Mouse (Mus musculus) left cerebral cortex, adult 9 months (tissue): ENCODE measurements around the gene Dpp9.
A peak's percentile ranks its signal among the peaks of the same experiment; 100 is the strongest.
"Not testable (repeated sequence)": the region's sequence is repeated elsewhere in the genome, so short reads cannot be mapped to it uniquely, and the experiment has no call there.

Experiments used
- DNase-seq, 2 experiments: peaks; one replicate each; pipeline ENCODE4 v3.0.0; 2022; ENCODE audit warnings: low spot score in 2 of 2

The Dpp9 gene

DNA sequence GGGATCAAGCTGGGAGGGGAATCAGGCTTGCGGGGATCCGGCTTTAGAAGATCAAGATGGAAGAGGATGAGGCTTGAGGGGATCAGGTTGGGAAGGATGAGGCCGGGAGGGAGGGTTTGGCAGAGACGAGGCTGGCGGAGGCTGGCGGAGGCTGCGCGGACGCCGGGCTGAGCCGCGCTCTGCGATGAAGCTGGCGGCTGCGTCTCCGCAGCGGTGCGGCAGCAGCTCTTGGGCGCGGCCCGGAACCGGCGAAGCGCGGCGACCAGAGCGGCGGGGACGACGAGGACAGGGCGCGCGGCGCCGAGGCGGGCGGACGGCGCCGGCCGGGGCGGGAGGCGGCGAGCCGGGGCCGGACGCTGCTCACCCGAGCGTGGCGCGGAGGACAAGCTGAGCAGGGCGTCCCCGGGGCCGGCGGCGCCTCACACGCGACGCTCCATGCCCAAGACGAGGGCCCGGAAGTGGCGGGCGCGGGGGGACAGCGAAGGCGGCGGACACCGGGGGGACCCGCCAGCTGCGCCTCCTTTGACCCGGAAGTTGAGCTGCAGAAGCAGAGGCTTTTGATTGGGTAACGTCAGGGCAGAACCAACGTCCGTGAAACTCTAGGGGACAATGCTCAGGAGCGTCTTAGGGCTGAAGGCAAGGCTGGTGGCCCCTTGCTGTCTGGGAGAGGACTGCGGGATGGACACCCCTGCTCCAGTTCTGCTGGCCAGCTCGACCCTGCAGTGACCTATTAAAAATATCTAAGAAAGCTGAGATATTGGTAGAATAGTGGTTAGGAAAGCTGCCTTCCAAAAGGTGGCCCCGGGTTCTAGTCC lies at the start of gene Dpp9:
Dpp9 (minus strand) TSS at position 529 of the 815 bp plus-strand sequence.
- peak; percentile 91 to 95 for DNase-seq

DNA sequence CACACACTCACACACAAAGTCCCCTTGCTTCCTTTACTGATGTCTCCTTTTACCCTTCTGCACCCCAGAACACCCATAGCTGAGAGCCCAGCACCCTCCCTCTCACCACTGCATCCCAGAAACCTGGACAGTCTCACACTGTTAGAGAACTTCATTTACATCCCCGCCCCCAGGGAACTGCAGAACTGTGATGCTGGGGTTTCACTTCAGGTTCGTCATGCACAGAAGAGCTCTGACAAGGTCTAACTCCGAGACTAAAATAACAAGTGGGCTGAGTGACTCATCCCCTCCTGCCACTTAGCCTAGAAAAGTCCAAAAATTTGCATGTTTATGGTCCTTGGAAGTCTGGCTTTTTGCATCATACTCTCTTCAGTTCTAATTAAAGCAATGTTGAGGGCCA lies 47.6 kb upstream of the Dpp9 start:
- DNase-seq = peak; percentile 81 to 86

DNA sequence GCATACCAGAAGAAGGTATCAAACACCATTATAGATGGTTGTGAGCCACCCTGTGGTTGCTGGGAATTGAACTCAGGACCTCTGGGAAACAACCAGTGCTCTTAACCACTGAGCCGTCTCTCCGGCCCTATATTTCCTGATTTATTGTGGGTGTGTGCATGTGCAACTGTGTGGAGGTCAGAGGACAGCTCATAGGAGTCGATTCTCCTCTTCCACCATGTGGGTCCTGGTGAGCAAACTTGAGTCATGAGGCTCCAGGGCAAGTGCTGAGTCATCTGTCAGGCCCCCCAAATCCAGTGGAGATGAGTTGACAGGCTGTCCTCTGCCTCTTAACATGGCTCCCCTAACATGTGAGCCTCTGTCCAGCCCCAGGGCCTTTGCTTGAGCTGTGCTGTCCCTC lies 47.2 kb upstream of the Dpp9 start:
- DNase-seq = no peak

DNA sequence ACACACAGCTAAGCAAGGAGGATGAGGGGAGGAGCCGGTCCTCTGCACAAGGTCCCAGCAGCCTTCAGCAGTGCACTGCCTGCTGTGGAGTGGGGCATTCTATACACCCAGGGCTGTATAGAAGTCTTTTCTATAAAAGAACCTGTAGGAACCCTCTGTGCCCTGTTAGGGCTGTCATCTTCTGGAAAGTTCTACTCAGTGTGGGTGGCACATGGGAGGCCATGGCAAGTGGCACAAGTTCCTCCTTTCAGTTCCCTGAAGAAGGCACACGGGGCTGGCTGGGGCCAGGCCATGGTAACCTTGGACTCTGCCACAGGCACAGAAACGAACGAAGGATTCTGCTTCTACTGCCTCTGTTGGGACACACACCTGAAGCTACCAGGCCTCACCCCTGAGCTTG lies 46.3 kb upstream of the Dpp9 start:
- no peak for DNase-seq

DNA sequence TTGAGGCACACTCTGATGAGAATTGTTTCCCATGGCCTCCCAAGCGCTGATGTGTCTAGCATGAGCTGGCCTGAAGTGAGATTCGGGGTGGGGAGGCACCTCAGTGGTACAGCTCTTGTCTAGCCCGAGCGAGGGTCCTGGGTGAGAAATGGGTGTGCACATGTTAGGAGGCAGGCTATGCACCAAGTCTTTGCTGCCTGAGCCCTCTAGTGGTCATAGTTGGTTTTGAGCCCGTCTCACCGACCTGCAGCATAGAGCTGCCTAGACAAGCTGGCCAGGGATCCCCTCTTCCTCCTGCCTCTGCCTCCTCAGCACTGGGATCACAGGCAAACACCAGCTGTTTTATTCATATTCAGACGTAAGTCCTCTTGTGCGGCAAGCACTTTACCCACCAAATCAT lies 45.3 kb upstream of the Dpp9 start:
- DNase-seq = peak in 1 of 2 experiments; percentile 87

DNA sequence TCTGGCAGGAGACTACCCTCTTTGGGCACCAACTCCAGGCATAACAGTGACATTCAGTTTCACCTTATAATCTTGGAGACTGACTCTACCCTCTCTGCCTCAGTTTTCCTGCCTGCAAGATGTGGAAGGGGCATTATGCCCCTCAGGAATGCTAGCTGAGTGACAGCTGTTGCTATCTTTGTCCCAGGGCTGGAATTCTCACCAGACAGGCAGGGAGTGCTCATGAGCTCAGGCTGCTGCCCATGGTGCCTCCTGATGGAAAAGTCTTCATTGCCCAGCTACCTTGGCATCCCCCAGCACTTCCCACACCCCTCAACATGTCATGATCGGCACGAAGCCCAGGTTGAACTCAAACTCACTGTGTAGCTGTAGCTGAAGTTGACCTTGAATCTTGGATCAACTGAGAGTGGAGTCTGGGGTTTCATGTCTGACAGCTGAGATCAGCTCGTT lies 44.0 kb upstream of the Dpp9 start:
- DNase-seq = no peak

DNA sequence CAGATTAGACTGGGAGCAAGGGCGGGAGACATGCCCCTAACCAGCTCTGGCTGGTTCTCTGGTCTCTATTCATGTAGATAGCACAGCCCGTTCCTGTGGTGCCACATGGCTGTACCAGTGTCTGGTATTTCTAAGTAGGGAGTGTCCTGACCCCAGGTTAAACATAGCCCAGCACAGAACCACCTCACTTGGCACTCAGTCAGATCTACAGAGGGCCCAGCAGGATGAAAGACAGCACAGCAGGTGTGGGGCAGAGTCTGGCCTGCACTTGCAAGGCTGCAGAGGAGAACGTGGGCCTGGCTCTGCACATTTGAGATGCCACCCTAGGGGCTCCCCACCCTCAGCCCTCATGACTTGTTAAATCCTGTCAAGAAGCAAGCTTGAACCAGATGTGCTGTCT lies 42.5 kb upstream of the Dpp9 start:
- DNase-seq = no peak

DNA sequence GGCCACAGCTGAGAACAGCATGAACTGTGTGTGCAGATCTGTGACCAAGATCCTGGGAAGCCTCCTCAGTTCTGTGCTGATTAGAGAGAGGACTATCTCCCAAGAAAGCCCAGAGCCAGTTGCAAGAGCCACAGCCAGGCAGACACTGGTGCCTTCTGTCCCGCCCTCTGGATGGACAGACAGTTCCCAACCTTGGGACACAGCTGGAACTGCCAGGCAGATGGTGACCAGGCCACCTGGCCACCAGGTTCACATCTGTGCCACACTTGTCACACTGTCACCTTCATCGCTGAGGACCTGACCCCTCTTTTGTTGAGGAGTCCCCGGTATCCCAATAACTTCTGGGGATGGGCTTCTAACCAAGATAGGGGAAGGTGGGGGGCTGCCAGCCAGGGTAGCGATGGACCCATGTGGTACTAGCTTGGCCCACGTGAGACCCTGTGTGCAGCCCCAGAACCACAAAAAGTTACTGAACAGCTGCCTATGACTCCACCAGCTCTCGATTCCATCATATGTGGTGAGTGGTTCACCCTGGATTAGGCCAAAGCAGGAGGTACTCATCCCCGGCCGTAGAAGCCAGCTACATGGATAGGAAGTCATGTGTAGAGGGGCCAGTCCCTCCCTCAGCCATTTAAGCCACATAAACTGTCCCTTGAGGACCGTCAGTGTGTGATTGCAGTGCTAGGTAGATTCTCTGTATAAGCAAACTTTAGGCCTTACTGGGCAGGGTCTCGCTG lies 40.8 kb upstream of the Dpp9 start:
- no peak for DNase-seq

DNA sequence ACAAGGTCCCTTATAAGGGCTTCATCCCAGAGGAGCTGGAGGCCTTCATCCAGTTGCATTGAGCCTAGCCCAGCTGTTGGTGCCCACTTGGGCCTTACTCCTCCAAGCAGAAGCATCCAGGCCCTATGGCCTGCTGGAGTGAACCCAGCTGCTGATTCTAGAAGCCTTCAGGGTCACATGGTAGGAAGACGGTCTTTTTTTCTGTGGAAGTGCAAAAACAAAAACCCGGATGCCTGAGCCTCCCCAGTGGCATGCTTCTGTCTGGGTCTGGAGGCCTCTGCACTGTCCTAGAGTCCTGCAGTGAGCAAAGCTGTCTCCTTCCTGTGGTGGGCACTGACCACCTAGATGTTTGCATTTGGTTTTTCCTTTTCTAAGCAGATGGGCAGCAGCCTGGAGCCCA lies 40.1 kb upstream of the Dpp9 start:
- DNase-seq = not testable (repeated sequence)

DNA sequence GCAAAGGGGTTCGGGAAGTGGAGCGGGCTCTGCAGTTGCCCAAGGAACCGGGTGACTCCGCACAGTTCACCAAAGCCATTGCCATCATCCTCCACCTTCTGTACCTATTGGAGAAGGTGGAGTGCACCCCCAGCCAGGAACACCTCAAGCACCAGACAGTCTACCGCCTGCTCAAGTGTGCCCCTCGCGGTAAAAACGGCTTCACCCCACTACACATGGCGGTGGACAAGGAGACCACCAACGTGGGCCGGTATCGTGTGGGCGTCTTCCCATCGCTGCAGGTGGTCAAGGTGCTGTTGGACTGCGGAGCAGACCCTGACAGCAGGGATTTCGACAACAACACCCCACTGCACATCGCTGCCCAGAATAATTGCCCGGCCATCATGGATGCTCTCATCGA lies 39.6 kb upstream of the Dpp9 start:
- not testable (repeated sequence) for DNase-seq

DNA sequence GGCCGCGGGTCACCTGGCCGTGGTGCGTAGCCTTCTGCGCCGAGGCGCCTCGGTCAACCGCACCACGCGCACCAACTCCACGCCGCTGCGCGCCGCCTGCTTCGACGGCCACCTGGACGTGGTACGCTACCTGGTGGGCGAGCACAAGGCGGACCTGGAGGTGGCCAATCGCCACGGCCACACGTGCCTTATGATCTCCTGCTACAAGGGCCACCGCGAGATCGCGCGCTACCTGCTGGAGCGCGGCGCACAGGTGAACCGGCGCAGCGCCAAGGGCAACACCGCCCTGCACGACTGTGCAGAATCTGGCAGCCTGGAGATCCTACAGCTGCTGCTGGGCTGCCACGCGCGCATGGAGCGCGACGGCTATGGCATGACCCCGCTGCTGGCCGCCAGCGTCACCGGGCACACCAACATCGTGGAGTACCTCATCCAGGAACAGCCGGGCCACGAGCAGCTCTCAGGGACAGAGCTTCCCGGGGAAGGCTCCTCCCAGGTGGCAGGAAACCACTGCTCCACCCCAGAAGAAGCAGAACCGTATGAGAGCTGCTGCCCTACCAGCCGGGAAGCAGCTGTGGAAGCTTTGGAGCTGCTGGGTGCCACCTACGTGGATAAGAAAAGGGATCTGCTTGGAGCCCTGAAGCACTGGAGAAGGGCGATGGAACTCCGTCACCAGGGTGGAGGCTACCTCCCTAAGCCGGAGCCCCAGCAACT lies 38.6 kb upstream of the Dpp9 start:
- DNase-seq = no peak

DNA sequence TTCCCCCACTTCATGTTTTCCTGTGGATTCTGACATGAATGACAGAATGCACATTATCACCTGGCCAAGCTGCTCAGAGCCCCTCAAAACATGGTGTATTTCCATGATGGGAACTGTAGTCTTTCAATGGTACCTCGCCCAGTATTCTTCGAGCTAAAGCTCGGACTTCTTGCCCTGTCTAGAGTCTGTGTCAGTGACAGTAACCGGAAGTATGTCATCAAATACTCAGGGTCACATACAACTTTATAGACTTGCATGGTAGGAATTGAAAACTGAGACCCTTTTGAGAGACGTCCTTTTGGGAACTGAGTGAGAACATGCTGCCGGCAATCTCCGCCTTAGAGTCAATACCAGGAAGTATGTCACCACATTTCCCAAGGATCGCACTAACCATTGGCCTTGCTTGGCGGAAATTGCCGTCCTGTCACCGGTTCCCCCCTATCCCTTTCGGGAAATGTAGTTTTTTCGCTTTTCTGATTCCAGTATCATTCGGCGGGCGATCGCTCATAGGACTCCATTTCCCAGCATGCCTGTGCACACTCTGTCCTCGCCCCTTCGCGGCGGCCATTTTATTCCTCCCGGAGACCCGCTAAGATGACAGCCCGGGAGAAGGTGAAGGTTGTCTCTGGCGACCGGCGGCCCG lies 37.7 kb upstream of the Dpp9 start, which contains the start of gene Fem1a:
Fem1a (plus strand) TSS at position 572 of the 643 bp plus-strand sequence.
- DNase-seq = peak; percentile 97 to 98

DNA sequence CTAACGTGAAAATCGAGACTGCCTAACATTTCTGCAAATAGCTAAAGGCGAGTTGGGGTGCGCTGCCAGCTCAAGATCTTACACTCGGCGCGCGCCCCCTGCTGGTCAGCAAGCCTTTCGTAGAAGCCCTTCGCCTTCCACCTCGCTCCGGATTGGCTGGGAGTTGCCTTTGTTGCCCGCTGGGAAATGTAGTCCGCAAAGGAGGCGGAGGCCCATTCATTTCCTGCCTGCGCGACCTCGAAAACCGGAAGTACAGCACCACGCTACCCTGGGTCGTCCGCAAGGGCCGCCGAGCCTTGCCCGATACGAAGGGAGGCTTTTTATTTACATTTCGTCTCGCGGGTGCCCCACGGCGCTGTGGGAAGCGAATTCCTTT lies 37.1 kb upstream of the Dpp9 start:
- peak; percentile 96 to 99 for DNase-seq

DNA sequence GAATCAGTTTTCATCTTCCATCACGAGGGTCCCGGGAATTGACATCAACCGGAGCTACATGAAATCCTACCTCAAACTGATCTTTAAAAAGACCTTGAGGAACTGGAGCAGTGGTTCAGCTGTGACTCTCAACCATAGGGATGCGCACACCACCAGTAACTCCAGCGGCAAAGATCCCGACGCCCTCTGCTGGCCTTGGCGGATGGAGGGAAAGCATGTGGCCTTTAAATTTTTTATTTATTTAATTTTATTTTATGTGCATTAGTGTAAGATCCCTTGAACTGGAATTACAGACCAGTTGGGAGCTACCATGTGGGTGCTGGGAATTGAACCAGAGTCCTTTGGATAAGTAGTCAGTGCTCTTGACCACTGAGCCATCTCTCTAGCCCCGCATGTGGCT lies 36.7 kb upstream of the Dpp9 start:
- peak in 1 of 2 experiments; percentile 69 for DNase-seq

DNA sequence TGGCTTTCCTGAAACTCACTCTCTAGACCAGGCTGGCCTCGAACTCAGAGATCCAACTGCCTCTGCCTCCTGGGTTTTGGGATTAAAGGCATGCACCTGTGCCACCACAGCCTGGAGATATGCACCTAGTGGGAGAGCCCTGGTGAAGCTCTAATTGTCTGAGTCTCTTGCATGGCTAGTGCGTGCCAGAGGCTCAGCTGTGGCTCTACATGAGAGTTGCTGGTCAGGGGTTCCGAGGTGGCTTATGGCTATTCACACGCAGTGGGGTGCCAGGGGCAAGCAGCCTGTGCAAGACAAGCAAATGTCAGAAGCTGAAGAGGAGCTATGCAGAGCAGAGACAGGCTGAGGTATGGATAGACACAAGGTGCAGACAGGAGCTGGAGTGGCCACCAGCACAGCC lies 36.0 kb upstream of the Dpp9 start:
- DNase-seq = no peak

DNA sequence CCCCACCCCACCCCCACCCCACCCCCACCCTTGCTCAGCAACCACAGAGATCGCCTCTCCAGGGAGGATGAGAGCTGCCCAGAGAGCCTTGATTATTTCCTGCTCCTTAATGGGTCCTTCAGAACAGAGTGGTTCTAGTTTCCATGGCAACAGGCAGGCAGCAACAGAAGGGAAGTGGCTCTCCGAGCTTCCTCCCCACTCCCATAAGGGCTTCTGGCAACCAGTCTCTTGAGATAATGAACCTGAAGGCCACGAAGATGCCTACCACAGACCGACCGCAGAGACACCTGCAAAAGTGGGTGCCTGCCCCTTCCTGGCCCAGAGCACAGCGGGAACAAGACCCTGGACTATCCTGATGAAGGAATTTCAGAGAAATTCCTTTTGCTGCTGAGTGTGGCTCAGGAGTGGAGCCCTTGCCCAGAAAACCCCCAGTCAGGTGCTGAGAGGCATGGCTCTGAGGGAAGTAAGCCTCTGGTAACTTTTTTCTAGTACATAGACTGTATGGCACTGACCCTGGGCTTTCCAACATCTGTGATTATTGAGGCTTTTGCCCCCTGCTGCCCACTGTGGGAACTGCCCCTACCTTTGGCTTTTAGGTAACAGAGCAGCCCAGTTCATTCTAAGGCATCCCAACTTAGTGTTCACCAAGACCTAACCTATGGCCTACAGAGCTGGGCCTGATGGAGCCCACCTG lies 32.6 kb upstream of the Dpp9 start:
- DNase-seq = peak in 1 of 2 experiments; percentile 85

DNA sequence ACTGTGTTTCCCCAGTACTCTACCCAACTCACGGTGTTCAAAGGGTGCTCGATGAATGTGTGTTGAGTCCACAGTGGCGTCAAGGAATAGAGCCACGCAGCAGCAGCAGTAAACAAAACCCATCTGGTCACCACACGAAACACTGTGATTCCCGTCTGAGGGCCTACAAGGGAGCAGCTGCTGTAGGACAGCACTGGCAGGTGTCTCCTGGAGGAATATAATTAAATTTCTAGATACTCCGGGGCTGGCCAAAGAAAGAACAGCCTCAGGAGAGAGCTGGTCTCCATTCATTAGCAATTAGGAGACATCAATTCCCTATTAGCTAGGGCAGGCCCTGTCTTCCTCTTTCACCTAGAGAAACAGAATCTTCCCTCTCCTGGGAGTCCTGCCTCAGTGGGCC lies 26.9 kb upstream of the Dpp9 start:
- DNase-seq = no peak

DNA sequence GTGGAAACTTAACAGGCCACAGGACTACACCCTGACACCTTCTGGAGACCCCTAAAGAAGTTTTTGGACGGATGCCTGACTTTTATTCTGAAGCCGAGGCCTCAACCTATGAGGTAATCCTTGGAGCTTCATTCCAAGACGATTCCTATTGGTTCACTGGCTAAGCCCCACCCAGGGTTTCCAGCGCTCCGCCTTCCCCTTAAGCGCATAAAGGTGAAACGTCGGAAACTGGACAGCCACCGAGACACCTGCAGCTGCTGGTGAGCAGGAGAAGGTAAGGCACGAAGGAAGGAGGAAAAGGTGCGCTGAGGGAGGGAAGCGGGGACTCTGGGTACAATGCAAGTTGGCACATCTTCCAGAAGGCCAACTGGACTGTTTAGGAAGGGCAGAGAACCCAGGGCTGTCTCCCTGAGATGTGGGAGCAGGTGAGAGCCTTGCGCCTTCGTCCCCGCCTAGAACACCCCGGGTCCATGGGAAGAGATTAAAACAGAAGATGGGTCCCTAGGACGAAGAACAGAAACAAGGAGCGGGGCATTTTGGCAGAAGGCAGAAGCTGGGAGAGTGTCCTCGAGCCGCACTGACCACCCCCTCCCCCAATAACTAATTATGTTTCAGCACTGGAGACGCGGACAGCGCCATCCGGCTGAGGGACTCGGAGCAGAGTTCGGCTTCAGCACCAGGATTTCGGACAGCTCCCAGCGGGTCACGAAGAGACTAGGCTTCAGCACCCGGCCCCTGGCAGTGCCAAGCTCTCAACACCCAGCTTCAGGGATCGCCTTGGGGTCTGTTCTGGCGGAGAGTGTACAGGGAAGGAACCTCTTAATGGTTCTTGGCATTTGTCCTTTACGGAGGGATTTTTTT lies 23.1 kb upstream of the Dpp9 start:
- peak in 1 of 2 experiments; percentile 73 for DNase-seq

DNA sequence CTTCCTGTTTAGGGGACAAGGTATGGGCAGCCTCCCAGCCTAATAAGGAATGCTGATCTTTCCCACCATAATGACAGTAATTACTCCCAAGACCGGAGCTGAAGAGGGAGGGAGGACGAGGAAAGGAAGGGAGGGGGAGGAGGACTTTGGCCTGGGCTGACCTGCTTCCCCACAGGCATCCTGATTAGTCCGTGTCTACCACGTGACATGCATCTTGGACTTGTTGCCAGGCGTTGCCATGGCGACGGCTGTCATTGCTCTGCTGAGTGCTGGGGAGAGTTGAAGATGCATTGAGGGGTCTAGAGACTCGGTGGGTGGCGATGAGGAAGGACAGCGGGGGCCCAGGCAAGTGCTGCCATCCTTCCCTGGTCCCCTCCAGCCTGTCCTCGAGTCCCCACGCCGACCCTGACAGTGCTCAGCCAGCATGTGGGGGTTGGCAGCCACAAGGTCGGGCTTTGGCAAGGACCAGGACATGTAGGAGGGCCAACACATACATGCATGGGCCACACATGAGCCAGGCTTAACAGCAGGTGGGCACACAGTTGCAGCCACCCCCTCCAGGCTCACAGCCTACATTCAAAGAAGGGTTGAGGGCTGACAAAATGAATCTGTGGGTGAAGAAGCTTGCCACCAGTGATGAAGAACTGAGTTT lies 15.2 kb upstream of the Dpp9 start:
- peak in 1 of 2 experiments; percentile 86 for DNase-seq

DNA sequence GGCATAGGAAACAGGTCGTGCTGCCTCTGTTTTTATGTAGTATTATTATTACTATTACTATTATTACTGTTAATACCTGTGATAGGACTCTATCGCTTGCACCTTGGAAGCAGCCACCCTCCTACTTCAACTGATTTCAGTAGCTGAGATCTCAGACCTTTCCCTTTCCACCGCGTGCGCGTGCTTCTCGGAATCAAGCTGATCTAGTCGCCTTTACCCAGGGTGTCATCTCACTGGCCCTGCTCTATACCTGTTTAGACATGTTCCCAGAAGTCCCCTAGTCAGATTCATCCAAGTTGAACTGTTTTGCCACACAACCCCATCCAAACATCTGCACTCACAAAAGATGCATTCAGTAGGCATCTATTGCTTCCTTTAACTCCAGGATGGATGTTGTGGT lies 14.7 kb upstream of the Dpp9 start:
- DNase-seq = no peak
